In the genomic region with DNA sequence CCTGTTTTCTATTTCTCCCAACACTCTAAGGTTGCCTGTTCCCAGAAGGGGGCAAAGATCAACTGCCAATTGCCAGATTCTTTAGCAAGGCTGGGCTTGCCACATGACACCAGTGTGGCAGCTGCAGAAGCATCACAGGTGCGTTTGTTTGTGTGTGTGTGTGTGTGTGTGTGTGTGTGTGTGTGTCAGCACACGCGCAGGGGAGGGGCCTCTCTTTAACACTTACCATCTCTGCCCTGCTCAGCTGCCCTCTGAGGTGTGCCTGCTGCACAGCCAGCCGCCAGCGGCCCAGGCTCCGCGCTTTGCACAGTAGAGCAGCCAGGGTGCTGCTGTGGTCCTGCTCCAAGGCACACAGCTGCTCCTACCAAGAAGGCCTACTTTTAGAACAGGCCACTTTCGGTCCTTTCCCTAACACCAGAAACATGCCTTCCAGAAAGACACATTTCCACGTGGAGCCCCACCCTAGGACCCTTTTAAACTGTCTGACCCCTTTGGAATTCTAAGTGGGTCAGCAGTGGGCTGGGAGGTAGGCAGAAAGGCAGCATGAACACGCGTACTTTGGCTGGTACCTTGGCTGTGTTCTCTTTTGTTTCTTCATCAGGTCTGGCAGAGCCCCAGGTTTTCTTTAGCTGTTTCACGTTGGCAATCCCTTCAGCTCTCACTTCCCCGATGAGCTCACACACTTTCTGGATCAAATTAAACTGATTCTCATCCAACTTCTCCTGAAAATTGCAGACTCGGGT, we compare ENCODE assay signal across 8 mouse cellular contexts. TPM values are rescaled to one million over a fixed set of nuclear protein-coding genes. Genes with fewer than 3 reads are reported as not detected.
A peak's percentile ranks its signal among the peaks of the same experiment; 100 is the strongest.
DNase-seq lines count a peak whose midpoint lies in the region; ATAC-seq lines count a peak whose summit lies in the region.

No protein-coding gene starts in this region.

- H3K4me1 ChIP-seq in forebrain, embryonic 16.5 days (replicated peaks; ENCODE audit: control insufficient read depth, insufficient read depth, low read length): peaks cover 6% of the 10 kb centered on the region
- H3K4me1 ChIP-seq in hindbrain, embryonic 16.5 days (ENCODE audit: control insufficient read depth, insufficient read depth, low read depth, low read length): peaks cover 5% of the 10 kb centered on the region
- H3K4me1 ChIP-seq in neural tube, embryonic 13.5 days (replicated peaks): peaks cover 14% of the 10 kb centered on the region; the same call in 1 of the 2 replicates

- intact Hi-C loops in left cerebral cortex, postnatal 14 days (cut with DNase I): no loop called here

- 25% methylated on average over 14 of the region's 14 CpGs for WGBS in forebrain, embryonic 16.5 days
- WGBS in hindbrain, embryonic 16.5 days: 44% methylated on average over 14 of the region's 14 CpGs
- WGBS in neural tube, embryonic 13.5 days: 59% methylated on average over 14 of the region's 14 CpGs

- no peak overlapping the region for H3K4me2 ChIP-seq in forebrain, embryonic 16.5 days (ENCODE audit: low read length)
- H3K4me2 ChIP-seq in hindbrain, embryonic 16.5 days (ENCODE audit: low read length): no peak overlapping the region
- no peak overlapping the region for H3K4me2 ChIP-seq in neural tube, embryonic 13.5 days

- H3K9me3 ChIP-seq in forebrain, embryonic 16.5 days (ENCODE audit: control insufficient read depth, low read length): peaks cover 5% of the 10 kb centered on the region
- H3K9me3 ChIP-seq in hindbrain, embryonic 16.5 days (ENCODE audit: control insufficient read depth, low read length): peaks cover 7% of the 10 kb centered on the region; the same call in 1 of the 2 replicates
- peaks cover 6% of the 10 kb centered on the region for H3K9me3 ChIP-seq in neural tube, embryonic 13.5 days

- no peak overlapping the region for H3K27ac ChIP-seq in forebrain, embryonic 16.5 days (ENCODE audit: low read length)
- H3K27ac ChIP-seq in hindbrain, embryonic 16.5 days (ENCODE audit: low read depth, low read length): no peak overlapping the region
- no peak overlapping the region for H3K27ac ChIP-seq in neural tube, embryonic 13.5 days (replicated peaks)

- H3K9ac ChIP-seq in forebrain, embryonic 16.5 days (replicated peaks; ENCODE audit: low read depth, low read length): no peak overlapping the region
- H3K9ac ChIP-seq in hindbrain, embryonic 16.5 days (ENCODE audit: low read depth, low read length): no peak overlapping the region
- peak overlapping the region; percentile 12; the same call in 1 of the 2 replicates for H3K9ac ChIP-seq in neural tube, embryonic 13.5 days

- no peaks in the 10 kb centered on the region for H3K27me3 ChIP-seq in forebrain, embryonic 16.5 days (replicated peaks; ENCODE audit: control insufficient read depth, insufficient read depth, low read length)
- H3K27me3 ChIP-seq in hindbrain, embryonic 16.5 days (replicated peaks; ENCODE audit: control insufficient read depth, insufficient read depth, low read length): no peaks in the 10 kb centered on the region
- H3K27me3 ChIP-seq in neural tube, embryonic 13.5 days: no peaks in the 10 kb centered on the region

- H3K4me3 ChIP-seq in forebrain, embryonic 16.5 days (replicated peaks; ENCODE audit: low read length): no peak overlapping the region
- H3K4me3 ChIP-seq in hindbrain, embryonic 16.5 days (ENCODE audit: low read length): no peak overlapping the region
- H3K4me3 ChIP-seq in neural tube, embryonic 13.5 days: no peak overlapping the region

- ATAC-seq in forebrain, embryonic 16.5 days: peak; percentile 54; the same call in 1 of the 2 replicates
- peak; percentile 69; the same call in 1 of the 2 replicates for ATAC-seq in hindbrain, embryonic 16.5 days
- peak; percentile 61; the same call in 1 of the 2 replicates for ATAC-seq in neural tube, embryonic 13.5 days (ENCODE audit: low read depth)

- peak; percentile 22 to 51 for DNase-seq in frontal cortex, postnatal 36 days (ENCODE audit: low spot score in 2 of 2)
- DNase-seq in frontal cortex, postnatal 14 days (ENCODE audit: low spot score in 2 of 2): no peak
- peak; percentile 25 for DNase-seq in ZHBTc4 (ENCODE audit: low read depth, low spot score)
- peak; percentile 40 to 56 for DNase-seq in left cerebral cortex, postnatal 14 days (ENCODE audit: low spot score in 2 of 2)
- DNase-seq in ovary, postnatal 14 days (ENCODE audit: low spot score): no peak

- H3K36me3 ChIP-seq in forebrain, embryonic 16.5 days (ENCODE audit: control insufficient read depth, insufficient read depth): no peaks in the 10 kb centered on the region
- H3K36me3 ChIP-seq in hindbrain, embryonic 16.5 days (ENCODE audit: control insufficient read depth, insufficient read depth, low read length): no peaks in the 10 kb centered on the region
- no peaks in the 10 kb centered on the region for H3K36me3 ChIP-seq in neural tube, embryonic 13.5 days

RNA-seq across cellular contexts. Expression of a gene that starts 33.8 kb away (rescaled TPM):
- polyA plus RNA-seq in forebrain, embryonic 16.5 days (2015; fragmentation: Nextera tagmentation; extraction: Ambion mirVana): 61.8 and 81.7 TPM in 2 replicates
- 57.2 and 62.9 TPM in 2 replicates for polyA plus RNA-seq in hindbrain, embryonic 16.5 days (2015; fragmentation: Nextera tagmentation; extraction: Ambion mirVana)
- 10 to 100 TPM; 56.1 to 57.1 TPM for total RNA-seq in left cerebral cortex, postnatal 14 days (2021)
- polyA plus RNA-seq in neural tube, embryonic 13.5 days (2015; fragmentation: Nextera tagmentation; extraction: Ambion mirVana): 63.5 and 71.8 TPM in 2 replicates

Comparison
In these comparisons a context has a peak if more than half of its experiments do, and no peak if none do; other contexts are left out.
1. DNase-seq: peak in frontal cortex, postnatal 36 days (2 of 2), ZHBTc4 (single experiment) and left cerebral cortex, postnatal 14 days (2 of 2); none in frontal cortex, postnatal 14 days (0 of 2) and ovary, postnatal 14 days (single experiment).
2. Peak in every context shown above with its lines, with median percentiles within 50 percentile points of each other: ATAC-seq.